Mouse (Mus musculus) R1 (cell line): Measurements from ENCODE around the gene Nhlrc3.

ENCODE experiments used
- DNase-seq: peaks from one replicate; pipeline ENCODE4 v3.0.0-alpha.2; 2018; ENCODE audit warnings: low read depth, low spot score

Nhlrc3 gene

GRCm38 (mm10) chr3:53463046-53463764, at the start of gene Nhlrc3, which contains the start of gene Proser1:
TSS of gene Nhlrc3 (minus strand) at chr3:53463332.
TSS of gene Proser1 (plus strand) at chr3:53463666.
- peak; percentile 88 for DNase-seq

GRCm38 (mm10) chr3:53502428-53502827, 39.3 kb upstream of the Nhlrc3 start:
- DNase-seq: peak; percentile 61

GRCm38 (mm10) chr3:53498351-53498905, 35.3 kb upstream of the Nhlrc3 start:
- DNase-seq: no peak

- DNase-seq: no peak
Observed at GRCm38 (mm10) chr3:53488353-53488752, 25.2 kb upstream of the Nhlrc3 start, which contains the start of gene Stoml3. TSS of gene Stoml3 (plus strand) at chr3:53488653.

- no peak for DNase-seq
Observed at GRCm38 (mm10) chr3:53486996-53487576, 24.0 kb upstream of the Nhlrc3 start.

GRCm38 (mm10) chr3:53486561-53486960, 23.4 kb upstream of the Nhlrc3 start:
- DNase-seq: no peak

GRCm38 (mm10) chr3:53483414-53484059, 20.4 kb upstream of the Nhlrc3 start:
- DNase-seq: no peak

- no peak for DNase-seq
Observed at GRCm38 (mm10) chr3:53478419-53479046, 15.4 kb upstream of the Nhlrc3 start.

- DNase-seq: no peak
Observed at GRCm38 (mm10) chr3:53477468-53477867, 14.3 kb upstream of the Nhlrc3 start.

- no peak for DNase-seq
Observed at GRCm38 (mm10) chr3:53475889-53476288, 12.8 kb upstream of the Nhlrc3 start.

- no peak for DNase-seq
Observed at GRCm38 (mm10) chr3:53474179-53474578, 11.0 kb upstream of the Nhlrc3 start.

GRCm38 (mm10) chr3:53472061-53472460, 8.9 kb upstream of the Nhlrc3 start:
- no peak for DNase-seq

- DNase-seq: no peak
Observed at GRCm38 (mm10) chr3:53469650-53470049, 6.5 kb upstream of the Nhlrc3 start.

GRCm38 (mm10) chr3:53467356-53467755, 4.2 kb upstream of the Nhlrc3 start:
- no peak for DNase-seq

GRCm38 (mm10) chr3:53466481-53466880, 3.3 kb upstream of the Nhlrc3 start:
- no peak for DNase-seq

GRCm38 (mm10) chr3:53465330-53465729, 2.2 kb upstream of the Nhlrc3 start:
- no peak for DNase-seq

GRCm38 (mm10) chr3:53464146-53464698, 1.1 kb upstream of the Nhlrc3 start:
- no peak for DNase-seq

GRCm38 (mm10) chr3:53463765-53464114, 608 bp upstream of the Nhlrc3 start:
- DNase-seq: no peak

GRCm38 (mm10) chr3:53462701-53463045, 459 bp downstream of the Nhlrc3 start:
- DNase-seq: no peak

- no peak for DNase-seq
Observed at GRCm38 (mm10) chr3:53460106-53460505, 3.0 kb downstream of the Nhlrc3 start.

- DNase-seq: peak; percentile 92
Observed at GRCm38 (mm10) chr3:53457750-53458149, 5.4 kb downstream of the Nhlrc3 start.

- peak; percentile 93 for DNase-seq
Observed at GRCm38 (mm10) chr3:53454984-53455383, 8.1 kb downstream of the Nhlrc3 start.
